Mouse (Mus musculus): ENCODE results near the gene Slamf9. TPM values are rescaled to one million over a fixed set of nuclear protein-coding genes. Genes with fewer than 3 reads are reported as not detected.

Gene Slamf9
- total and polyA plus RNA-seq, 3 experiments = 0.38 TPM; not detected in 2

DNA sequence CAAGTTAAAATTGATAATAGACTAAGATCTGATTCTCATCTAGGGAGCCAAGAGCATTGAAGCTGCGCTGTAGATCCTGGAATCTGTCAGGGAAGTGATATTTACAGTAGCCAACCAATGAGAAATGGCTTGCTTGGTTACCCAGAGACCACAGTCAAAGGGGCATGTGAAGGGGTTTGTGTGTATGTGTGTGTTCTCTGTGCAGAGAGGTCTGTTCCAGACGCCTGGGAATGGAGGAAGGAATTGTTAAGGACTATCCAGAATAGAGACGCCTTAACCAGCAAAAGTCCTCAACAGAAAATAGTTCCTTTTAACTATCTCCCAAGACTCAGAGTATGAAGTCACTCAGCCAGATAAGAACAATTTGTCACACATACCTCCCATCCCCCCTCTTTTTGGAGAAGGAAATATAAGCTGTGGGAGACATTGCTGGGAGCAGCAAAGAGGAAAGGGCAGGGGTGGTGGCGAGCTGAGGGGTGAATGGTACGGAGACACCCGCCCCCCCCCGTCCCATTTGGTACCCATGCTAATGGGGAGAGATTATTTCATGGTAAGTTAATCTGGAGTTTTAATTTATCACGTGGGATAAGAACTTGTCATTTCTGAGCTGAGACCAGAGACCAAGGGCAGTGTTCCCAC, 5.2 kb upstream of the Slamf9 start:
- Histone ChIP-seq H3K9ac (ENCODE audit: control insufficient read depth, low read depth, low read length, poor library complexity, severe bottlenecking) (no peak overlapping the region), H3K4me1 (ENCODE audit: control insufficient read depth in 1 of 2, insufficient read depth in 2 of 2, low read length in 2 of 2) (no peaks in the 10 kb centered on the region; a peak in 1 of 4 replicates), H3K4me3 (ENCODE audit: control insufficient read depth in 1 of 2, insufficient read depth in 1 of 2, low read depth in 2 of 2, low read length in 2 of 2) (no peak overlapping the region), H3K27ac (ENCODE audit: control insufficient read depth, low read depth, low read length) (no peak overlapping the region), H3K27me3 (ENCODE audit: control insufficient read depth in 1 of 2, insufficient read depth in 2 of 2, low read length in 2 of 2) (peaks cover 8% of the 10 kb centered on the region in 2 experiments; a peak in 3 of 4 replicates), H3K79me2 (ENCODE audit: control insufficient read depth, insufficient read depth, low read length, poor library complexity) (no peaks in the 10 kb centered on the region), H3K36me3 (ENCODE audit: control insufficient read depth in 1 of 2, insufficient read depth in 2 of 2, low read length in 2 of 2) (no peaks in the 10 kb centered on the region), H3K9me3 (replicated peaks; ENCODE audit: insufficient read depth, low read length) (no peaks in the 10 kb centered on the region)
- TF ChIP-seq NRF1 (IDR thresholded peaks at IDR 0.05; ENCODE audit: insufficient read depth, low read depth, low read length, poor library complexity, severe bottlenecking) (no peak), E2F4 (IDR thresholded peaks at IDR 0.05; ENCODE audit: borderline replicate concordance, low read depth, low read length) (no peak), SMC3 (IDR thresholded peaks at IDR 0.05; ENCODE audit: low read depth, low read length) (no peak), POLR2AphosphoS2 (IDR thresholded peaks at IDR 0.05; ENCODE audit: low read length) (no peak), MAFK (IDR thresholded peaks at IDR 0.05; ENCODE audit: borderline replicate concordance, low read depth, low read length) (no peak), ZNF384 (IDR thresholded peaks at IDR 0.05; ENCODE audit: low read depth, low read length) (no peak), RAD21 (IDR thresholded peaks at IDR 0.05; ENCODE audit: low read depth, low read length) (no peak), JUND (IDR thresholded peaks at IDR 0.05; ENCODE audit: low read depth, low read length) (no peak), MEF2A (IDR thresholded peaks at IDR 0.05; ENCODE audit: extremely low read depth, insufficient replicate concordance, low read depth, low read length, poor library complexity, severe bottlenecking) (no peak), ETS1 (IDR thresholded peaks at IDR 0.05; ENCODE audit: low read depth, low read length) (no peak), ZMIZ1 (IDR thresholded peaks at IDR 0.05; ENCODE audit: low read depth, low read length) (no peak), CTCF (IDR thresholded peaks at IDR 0.05 in 2 of 3, conservative IDR thresholded peaks at IDR 0.05 in 1 of 3; ENCODE audit: control insufficient read depth in 1 of 3, insufficient read depth in 1 of 3, low read depth in 2 of 3, low read length in 3 of 3, poor library complexity in 1 of 3, severe bottlenecking in 1 of 3) (no peak), MXI1 (IDR thresholded peaks at IDR 0.05; ENCODE audit: low read depth, low read length) (no peak), SIN3A (IDR thresholded peaks at IDR 0.05; ENCODE audit: low read length) (no peak), TCF12 (IDR thresholded peaks at IDR 0.05; ENCODE audit: low read depth, low read length) (no peak)
- DNase-seq (ENCODE audit: low read depth, low spot score) = no peak

DNA sequence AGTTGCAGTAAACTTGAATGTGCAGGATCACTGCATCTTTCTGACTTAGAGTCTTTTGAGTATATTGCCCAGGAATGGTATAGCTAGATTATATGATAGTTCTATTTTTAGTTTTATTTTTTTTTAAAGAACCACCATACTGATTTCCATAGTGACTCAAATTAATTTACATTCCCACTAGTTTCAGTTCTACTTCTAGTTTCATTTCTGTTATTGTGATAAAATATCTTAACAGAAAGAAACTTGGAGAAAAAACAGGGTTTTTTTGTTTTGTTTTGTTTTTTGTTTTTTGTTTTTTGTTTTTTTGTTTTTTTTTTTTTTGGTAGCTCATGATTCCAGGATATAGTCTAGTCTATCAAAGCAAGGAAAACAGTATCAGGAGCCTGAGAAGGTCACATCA, 2.2 kb upstream of the Slamf9 start:
- no peak for TF ChIP-seq NRF1 (IDR thresholded peaks at IDR 0.05; ENCODE audit: insufficient read depth, low read depth, low read length, poor library complexity, severe bottlenecking)
- TF ChIP-seq NELFE (IDR thresholded peaks at IDR 0.05; ENCODE audit: low read depth, low read length) = no peak
- TF ChIP-seq E2F4 (IDR thresholded peaks at IDR 0.05; ENCODE audit: borderline replicate concordance, low read depth, low read length) = no peak
- no peak for TF ChIP-seq POLR2AphosphoS5 (IDR thresholded peaks at IDR 0.05; ENCODE audit: borderline replicate concordance, low read depth, low read length)
- TF ChIP-seq MYB (IDR thresholded peaks at IDR 0.05; ENCODE audit: low read depth, low read length) = no peak
- TF ChIP-seq GATA1 (IDR thresholded peaks at IDR 0.05; ENCODE audit: low read depth, low read length) = no peak
- TF ChIP-seq MEF2A (IDR thresholded peaks at IDR 0.05; ENCODE audit: extremely low read depth, insufficient replicate concordance, low read depth, low read length, poor library complexity, severe bottlenecking) = no peak
- no peak for TF ChIP-seq ETS1 (IDR thresholded peaks at IDR 0.05; ENCODE audit: low read depth, low read length)
- TF ChIP-seq MAFK (IDR thresholded peaks at IDR 0.05; ENCODE audit: borderline replicate concordance, low read depth, low read length) = no peak
- TF ChIP-seq CTCF (IDR thresholded peaks at IDR 0.05 in 2 of 3, conservative IDR thresholded peaks at IDR 0.05 in 1 of 3; ENCODE audit: control insufficient read depth in 1 of 3, insufficient read depth in 1 of 3, low read depth in 2 of 3, low read length in 3 of 3, poor library complexity in 1 of 3, severe bottlenecking in 1 of 3) = no peak
- TF ChIP-seq JUND (IDR thresholded peaks at IDR 0.05; ENCODE audit: low read depth, low read length) = no peak
- no peak for TF ChIP-seq SIN3A (IDR thresholded peaks at IDR 0.05; ENCODE audit: low read length)
- no peak for TF ChIP-seq CHD2 (IDR thresholded peaks at IDR 0.05; ENCODE audit: low read length)
- TF ChIP-seq POLR2AphosphoS2 (IDR thresholded peaks at IDR 0.05; ENCODE audit: low read length) = no peak
- TF ChIP-seq SMC3 (IDR thresholded peaks at IDR 0.05; ENCODE audit: low read depth, low read length) = no peak
- H3K79me2 ChIP-seq (ENCODE audit: control insufficient read depth, insufficient read depth, low read length, poor library complexity) = no peaks in the 10 kb centered on the region
- H3K27ac ChIP-seq (ENCODE audit: control insufficient read depth, low read depth, low read length) = no peak overlapping the region
- no peak overlapping the region for H3K4me3 ChIP-seq (ENCODE audit: control insufficient read depth in 1 of 2, insufficient read depth in 1 of 2, low read depth in 2 of 2, low read length in 2 of 2)
- peaks cover 0 to 6% of the 10 kb centered on the region in 2 experiments; a peak in 2 of 4 replicates for H3K4me1 ChIP-seq (ENCODE audit: control insufficient read depth in 1 of 2, insufficient read depth in 2 of 2, low read length in 2 of 2)
- DNase-seq (ENCODE audit: low read depth, low spot score) = no peak
- peaks cover 6% of the 10 kb centered on the region in 2 experiments; a peak in 3 of 4 replicates for H3K27me3 ChIP-seq (ENCODE audit: control insufficient read depth in 1 of 2, insufficient read depth in 2 of 2, low read length in 2 of 2)
- H3K9me3 ChIP-seq (replicated peaks; ENCODE audit: insufficient read depth, low read length) = no peaks in the 10 kb centered on the region
- H3K36me3 ChIP-seq (ENCODE audit: control insufficient read depth in 1 of 2, insufficient read depth in 2 of 2, low read length in 2 of 2) = peaks cover 0 to 3% of the 10 kb centered on the region in 2 experiments; a peak in 1 of 4 replicates
- no peak overlapping the region for H3K9ac ChIP-seq (ENCODE audit: control insufficient read depth, low read depth, low read length, poor library complexity, severe bottlenecking)

Measured in MEL (cell line).